Mouse (Mus musculus): ENCODE results near the gene Olfr998. TPM values are rescaled to one million over a fixed set of nuclear protein-coding genes. Genes with fewer than 3 reads are reported as not detected.
"Not testable (repeated sequence)": the region's sequence is repeated elsewhere in the genome, so short reads cannot be mapped to it uniquely, and the experiment has no call there.

The Olfr998 gene
- polyA plus RNA-seq (2012; rRNA removed) (not detected in 2 replicates), polyA plus RNA-seq (2014; fragmentation: Nextera tagmentation; extraction: Ambion mirVana) (not detected in 2 replicates)

- H3K4me3 ChIP-seq (replicated peaks; ENCODE audit: low read length); H3K36me3 ChIP-seq (ENCODE audit: control insufficient read depth, insufficient read depth, low read length); DNase-seq (ENCODE audit: low spot score); H3K9me3 ChIP-seq (ENCODE audit: control insufficient read depth, low read length); H3K27ac ChIP-seq (replicated peaks; ENCODE audit: low read depth, low read length); ATAC-seq (ENCODE audit: low FRiP score, low read depth); H3K27me3 ChIP-seq (ENCODE audit: control insufficient read depth, insufficient read depth, low read length); H3K9ac ChIP-seq (ENCODE audit: low read depth, low read length, severe bottlenecking); H3K4me1 ChIP-seq (ENCODE audit: control insufficient read depth, insufficient read depth, low read length); H3K4me2 ChIP-seq (replicated peaks; ENCODE audit: low read depth, low read length, severe bottlenecking): not testable (repeated sequence)
- 82% methylated on average over 2 of the region's 2 CpGs for WGBS
Observed at GRCm38 (mm10) chr2:85588648-85589047, at the start of gene Olfr998. Gene Olfr998 (plus strand): TSS chr2:85588948.

- H3K9ac ChIP-seq (ENCODE audit: low read depth, low read length, severe bottlenecking), result no peak overlapping the region
- no peaks in the 10 kb centered on the region for H3K27me3 ChIP-seq (ENCODE audit: control insufficient read depth, insufficient read depth, low read length)
- ATAC-seq (ENCODE audit: low FRiP score, low read depth) (no peak), DNase-seq (ENCODE audit: low spot score) (no peak)
- H3K4me2 ChIP-seq (replicated peaks; ENCODE audit: low read depth, low read length, severe bottlenecking), result no peak overlapping the region
- WGBS, result 41% methylated on average over 1 of the region's 1 CpGs
- H3K4me1 ChIP-seq (ENCODE audit: control insufficient read depth, insufficient read depth, low read length), result no peaks in the 10 kb centered on the region
- no peak for TF ChIP-seq POLR2A (IDR thresholded peaks at IDR 0.05; ENCODE audit: borderline replicate concordance, extremely low read depth, insufficient read depth, insufficient read length)
- no peak overlapping the region for H3K4me3 ChIP-seq (replicated peaks; ENCODE audit: low read length)
- no peak overlapping the region for H3K27ac ChIP-seq (replicated peaks; ENCODE audit: low read depth, low read length)
- no peaks in the 10 kb centered on the region for H3K9me3 ChIP-seq (ENCODE audit: control insufficient read depth, low read length)
- no peaks in the 10 kb centered on the region for H3K36me3 ChIP-seq (ENCODE audit: control insufficient read depth, insufficient read depth, low read length)
Observed at GRCm38 (mm10) chr2:85554806-85555205, 33.9 kb upstream of the Olfr998 start.

- no peak for ATAC-seq (ENCODE audit: low FRiP score, low read depth)
- Histone ChIP-seq H3K4me2 (replicated peaks; ENCODE audit: low read depth, low read length, severe bottlenecking) (no peak overlapping the region), H3K27ac (replicated peaks; ENCODE audit: low read depth, low read length) (no peak overlapping the region), H3K27me3 (ENCODE audit: control insufficient read depth, insufficient read depth, low read length) (no peaks in the 10 kb centered on the region), H3K4me1 (ENCODE audit: control insufficient read depth, insufficient read depth, low read length) (no peaks in the 10 kb centered on the region), H3K4me3 (replicated peaks; ENCODE audit: low read length) (no peak overlapping the region), H3K36me3 (ENCODE audit: control insufficient read depth, insufficient read depth, low read length) (no peaks in the 10 kb centered on the region), H3K9ac (ENCODE audit: low read depth, low read length, severe bottlenecking) (no peak overlapping the region), H3K9me3 (ENCODE audit: control insufficient read depth, low read length) (no peaks in the 10 kb centered on the region)
- TF ChIP-seq POLR2A (IDR thresholded peaks at IDR 0.05; ENCODE audit: borderline replicate concordance, extremely low read depth, insufficient read depth, insufficient read length), result no peak
- 54% methylated on average over 4 of the region's 4 CpGs for WGBS
- DNase-seq (ENCODE audit: low spot score), result no peak
Observed at GRCm38 (mm10) chr2:85560226-85560625, 28.5 kb upstream of the Olfr998 start.

- no peak for ATAC-seq (ENCODE audit: low FRiP score, low read depth)
- Histone ChIP-seq H3K27me3 (ENCODE audit: control insufficient read depth, insufficient read depth, low read length) (no peaks in the 10 kb centered on the region), H3K4me3 (replicated peaks; ENCODE audit: low read length) (no peak overlapping the region), H3K36me3 (ENCODE audit: control insufficient read depth, insufficient read depth, low read length) (no peaks in the 10 kb centered on the region), H3K9ac (ENCODE audit: low read depth, low read length, severe bottlenecking) (no peak overlapping the region), H3K4me2 (replicated peaks; ENCODE audit: low read depth, low read length, severe bottlenecking) (no peak overlapping the region), H3K9me3 (ENCODE audit: control insufficient read depth, low read length) (no peaks in the 10 kb centered on the region), H3K4me1 (ENCODE audit: control insufficient read depth, insufficient read depth, low read length) (no peaks in the 10 kb centered on the region), H3K27ac (replicated peaks; ENCODE audit: low read depth, low read length) (no peak overlapping the region)
- WGBS, result 23% methylated on average over 4 of the region's 4 CpGs
- no peak for TF ChIP-seq POLR2A (IDR thresholded peaks at IDR 0.05; ENCODE audit: borderline replicate concordance, extremely low read depth, insufficient read depth, insufficient read length)
- peak; percentile 57 for DNase-seq (ENCODE audit: low spot score)
Observed at GRCm38 (mm10) chr2:85561187-85561586, 27.6 kb upstream of the Olfr998 start.

GRCm38 (mm10) chr2:85578915-85579314, 9.8 kb upstream of the Olfr998 start, which contains the start of gene Olfr996:
Gene Olfr996 (plus strand): TSS chr2:85579215.
- H3K4me1 ChIP-seq (ENCODE audit: control insufficient read depth, insufficient read depth, low read length), result no peaks in the 10 kb centered on the region
- TF ChIP-seq POLR2A (IDR thresholded peaks at IDR 0.05; ENCODE audit: borderline replicate concordance, extremely low read depth, insufficient read depth, insufficient read length), result no peak
- no peak within 1 kb of the TSS for H3K27ac ChIP-seq (replicated peaks; ENCODE audit: low read depth, low read length)

GRCm38 (mm10) chr2:85611803-85612202, 23.1 kb downstream of the Olfr998 start, which contains the start of gene Olfr1000:
Gene Olfr1000 (minus strand): TSS chr2:85611903.
- DNase-seq (ENCODE audit: low spot score), result no peak
- no peak within 1 kb of the TSS for H3K4me2 ChIP-seq (replicated peaks; ENCODE audit: low read depth, low read length, severe bottlenecking)
- no peaks in the 10 kb centered on the region for H3K4me1 ChIP-seq (ENCODE audit: control insufficient read depth, insufficient read depth, low read length)
- H3K9me3 ChIP-seq (ENCODE audit: control insufficient read depth, low read length), result no peaks in the 10 kb centered on the region
- TF ChIP-seq POLR2A (IDR thresholded peaks at IDR 0.05; ENCODE audit: borderline replicate concordance, extremely low read depth, insufficient read depth, insufficient read length), result no peak
- H3K27ac ChIP-seq (replicated peaks; ENCODE audit: low read depth, low read length), result no peak within 1 kb of the TSS
- no peaks in the 10 kb centered on the region for H3K36me3 ChIP-seq (ENCODE audit: control insufficient read depth, insufficient read depth, low read length)
- WGBS, result 61% methylated on average over 1 of the region's 1 CpGs
- H3K27me3 ChIP-seq (ENCODE audit: control insufficient read depth, insufficient read depth, low read length), result no peaks in the 10 kb centered on the region
- no peak within 1 kb of the TSS for H3K4me3 ChIP-seq (replicated peaks; ENCODE audit: low read length)
- ATAC-seq (ENCODE audit: low FRiP score, low read depth), result no peak
- H3K9ac ChIP-seq (ENCODE audit: low read depth, low read length, severe bottlenecking), result no peak within 1 kb of the TSS

More at GRCm38 (mm10) chr2:85578915-85579314, 9.8 kb upstream of the Olfr998 start, which contains the start of gene Olfr996:
- Histone ChIP-seq H3K9ac (ENCODE audit: low read depth, low read length, severe bottlenecking) (no peak within 1 kb of the TSS), H3K27me3 (ENCODE audit: control insufficient read depth, insufficient read depth, low read length) (no peaks in the 10 kb centered on the region), H3K36me3 (ENCODE audit: control insufficient read depth, insufficient read depth, low read length) (no peaks in the 10 kb centered on the region), H3K9me3 (ENCODE audit: control insufficient read depth, low read length) (no peaks in the 10 kb centered on the region), H3K4me2 (replicated peaks; ENCODE audit: low read depth, low read length, severe bottlenecking) (no peak within 1 kb of the TSS), H3K4me3 (replicated peaks; ENCODE audit: low read length) (no peak within 1 kb of the TSS)
- ATAC-seq (ENCODE audit: low FRiP score, low read depth), result no peak
- DNase-seq (ENCODE audit: low spot score), result no peak

Other genes starting within 250 kb of the Olfr998 start
- gene Olfr987, start 249.6 kb upstream of the Olfr998 start, polyA plus RNA-seq (2012; rRNA removed), result not detected in 2 replicates
- gene Olfr987, start 249.6 kb upstream of the Olfr998 start, polyA plus RNA-seq (2014; fragmentation: Nextera tagmentation; extraction: Ambion mirVana), result not detected in 2 replicates
- not detected in 2 replicates for gene Olfr988, start 225.7 kb upstream of the Olfr998 start, polyA plus RNA-seq (2012; rRNA removed)
- gene Olfr988, start 225.7 kb upstream of the Olfr998 start, polyA plus RNA-seq (2014; fragmentation: Nextera tagmentation; extraction: Ambion mirVana), result not detected in 2 replicates
- not detected in 2 replicates for gene Olfr992, start 179.5 kb upstream of the Olfr998 start, polyA plus RNA-seq (2012; rRNA removed)
- gene Olfr992, start 179.5 kb upstream of the Olfr998 start, polyA plus RNA-seq (2014; fragmentation: Nextera tagmentation; extraction: Ambion mirVana), result not detected in 2 replicates
- not detected in 2 replicates for gene Olfr993, start 174.1 kb upstream of the Olfr998 start, polyA plus RNA-seq (2012; rRNA removed)
- gene Olfr993, start 174.1 kb upstream of the Olfr998 start, polyA plus RNA-seq (2014; fragmentation: Nextera tagmentation; extraction: Ambion mirVana), result not detected in 2 replicates
- gene Olfr994, start 152.5 kb upstream of the Olfr998 start, polyA plus RNA-seq (2012; rRNA removed), result not detected in 2 replicates
- gene Olfr994, start 152.5 kb upstream of the Olfr998 start, polyA plus RNA-seq (2014; fragmentation: Nextera tagmentation; extraction: Ambion mirVana), result not detected in 2 replicates
- gene Olfr995, start 145.3 kb upstream of the Olfr998 start, polyA plus RNA-seq (2012; rRNA removed), result not detected in 2 replicates
- not detected in 2 replicates for gene Olfr995, start 145.3 kb upstream of the Olfr998 start, polyA plus RNA-seq (2014; fragmentation: Nextera tagmentation; extraction: Ambion mirVana)
- gene 4833423E24Rik, start 69.9 kb upstream of the Olfr998 start, polyA plus RNA-seq (2012; rRNA removed), result 2.2 and 3.9 TPM in 2 replicates
- gene 4833423E24Rik, start 69.9 kb upstream of the Olfr998 start, polyA plus RNA-seq (2014; fragmentation: Nextera tagmentation; extraction: Ambion mirVana), result 4.9 and 7.2 TPM in 2 replicates
- gene Olfr996, start 9.7 kb upstream of the Olfr998 start, polyA plus RNA-seq (2012; rRNA removed), result not detected in 2 replicates
- gene Olfr996, start 9.7 kb upstream of the Olfr998 start, polyA plus RNA-seq (2014; fragmentation: Nextera tagmentation; extraction: Ambion mirVana), result not detected in 2 replicates
- gene Olfr1000, start 23.0 kb downstream of the Olfr998 start, polyA plus RNA-seq (2012; rRNA removed), result not detected in 2 replicates
- not detected in 2 replicates for gene Olfr1000, start 23.0 kb downstream of the Olfr998 start, polyA plus RNA-seq (2014; fragmentation: Nextera tagmentation; extraction: Ambion mirVana)
- not detected in 2 replicates for gene Olfr1002, start 61.8 kb downstream of the Olfr998 start, polyA plus RNA-seq (2012; rRNA removed)
- gene Olfr1002, start 61.8 kb downstream of the Olfr998 start, polyA plus RNA-seq (2014; fragmentation: Nextera tagmentation; extraction: Ambion mirVana), result not detected in 2 replicates
- not detected in 2 replicates for gene Olfr154, start 75.5 kb downstream of the Olfr998 start, polyA plus RNA-seq (2012; rRNA removed)
- not detected in 2 replicates for gene Olfr154, start 75.5 kb downstream of the Olfr998 start, polyA plus RNA-seq (2014; fragmentation: Nextera tagmentation; extraction: Ambion mirVana)
- not detected in 2 replicates for gene Olfr1006, start 89.8 kb downstream of the Olfr998 start, polyA plus RNA-seq (2012; rRNA removed)
- gene Olfr1006, start 89.8 kb downstream of the Olfr998 start, polyA plus RNA-seq (2014; fragmentation: Nextera tagmentation; extraction: Ambion mirVana), result not detected in 2 replicates
- not detected in 2 replicates for gene Olfr1008, start 100.5 kb downstream of the Olfr998 start, polyA plus RNA-seq (2012; rRNA removed)
- not detected in 2 replicates for gene Olfr1008, start 100.5 kb downstream of the Olfr998 start, polyA plus RNA-seq (2014; fragmentation: Nextera tagmentation; extraction: Ambion mirVana)
- not detected in 2 replicates for gene Olfr1009, start 126.5 kb downstream of the Olfr998 start, polyA plus RNA-seq (2012; rRNA removed)
- gene Olfr1009, start 126.5 kb downstream of the Olfr998 start, polyA plus RNA-seq (2014; fragmentation: Nextera tagmentation; extraction: Ambion mirVana), result not detected in 2 replicates
- gene Olfr1012, start 173.8 kb downstream of the Olfr998 start, polyA plus RNA-seq (2012; rRNA removed), result not detected in 2 replicates
- gene Olfr1012, start 173.8 kb downstream of the Olfr998 start, polyA plus RNA-seq (2014; fragmentation: Nextera tagmentation; extraction: Ambion mirVana), result not detected in 2 replicates
- not detected in 2 replicates for gene Olfr1013, start 178.2 kb downstream of the Olfr998 start, polyA plus RNA-seq (2012; rRNA removed)
- gene Olfr1013, start 178.2 kb downstream of the Olfr998 start, polyA plus RNA-seq (2014; fragmentation: Nextera tagmentation; extraction: Ambion mirVana), result not detected in 2 replicates
- gene Olfr1014, start 183.8 kb downstream of the Olfr998 start, polyA plus RNA-seq (2012; rRNA removed), result not detected in 2 replicates
- gene Olfr1014, start 183.8 kb downstream of the Olfr998 start, polyA plus RNA-seq (2014; fragmentation: Nextera tagmentation; extraction: Ambion mirVana), result not detected in 2 replicates
- not detected in 2 replicates for gene Olfr1015, start 193.1 kb downstream of the Olfr998 start, polyA plus RNA-seq (2012; rRNA removed)
- gene Olfr1015, start 193.1 kb downstream of the Olfr998 start, polyA plus RNA-seq (2014; fragmentation: Nextera tagmentation; extraction: Ambion mirVana), result not detected in 2 replicates
- not detected in 2 replicates for gene Olfr1016, start 213.6 kb downstream of the Olfr998 start, polyA plus RNA-seq (2012; rRNA removed)
- gene Olfr1016, start 213.6 kb downstream of the Olfr998 start, polyA plus RNA-seq (2014; fragmentation: Nextera tagmentation; extraction: Ambion mirVana), result not detected in 2 replicates
- gene Olfr1018, start 229.5 kb downstream of the Olfr998 start, polyA plus RNA-seq (2012; rRNA removed), result not detected in 2 replicates
- gene Olfr1018, start 229.5 kb downstream of the Olfr998 start, polyA plus RNA-seq (2014; fragmentation: Nextera tagmentation; extraction: Ambion mirVana), result not detected in 2 replicates